Mouse (Mus musculus): ENCODE data around the gene Hyal2.

The Hyal2 gene

GRCm38 (mm10) chr9:107618098-107618497 is 50.4 kb downstream of the Hyal2 start:
- no peak for DNase-seq (ENCODE audit: low read depth, low spot score)
- Histone ChIP-seq H3K36me3 (ENCODE audit: control insufficient read depth, insufficient read depth, low read length, poor library complexity, severe bottlenecking) (peaks cover 24% of the 10 kb centered on the region), H3K27me3 (ENCODE audit: control insufficient read depth, insufficient read depth, low read length, poor library complexity, severe bottlenecking) (no peaks in the 10 kb centered on the region)

GRCm38 (mm10) chr9:107618778-107619545 is 51.2 kb downstream of the Hyal2 start:
- peaks cover 24% of the 10 kb centered on the region for H3K36me3 ChIP-seq (ENCODE audit: control insufficient read depth, insufficient read depth, low read length, poor library complexity, severe bottlenecking)
- no peak for DNase-seq (ENCODE audit: low read depth, low spot score)
- H3K27me3 ChIP-seq (ENCODE audit: control insufficient read depth, insufficient read depth, low read length, poor library complexity, severe bottlenecking): no peaks in the 10 kb centered on the region

- H3K27me3 ChIP-seq (ENCODE audit: control insufficient read depth, insufficient read depth, low read length, poor library complexity, severe bottlenecking): no peaks in the 10 kb centered on the region
Measured at GRCm38 (mm10) chr9:107619546-107619879, 51.8 kb downstream of the Hyal2 start.

GRCm38 (mm10) chr9:107620954-107621353 is 53.2 kb downstream of the Hyal2 start:
- DNase-seq (ENCODE audit: low read depth, low spot score): no peak
- Histone ChIP-seq H3K27me3 (ENCODE audit: control insufficient read depth, insufficient read depth, low read length, poor library complexity, severe bottlenecking) (no peaks in the 10 kb centered on the region), H3K36me3 (ENCODE audit: control insufficient read depth, insufficient read depth, low read length, poor library complexity, severe bottlenecking) (peaks cover 13% of the 10 kb centered on the region)

More at GRCm38 (mm10) chr9:107619546-107619879, 51.8 kb downstream of the Hyal2 start:
- peaks cover 20% of the 10 kb centered on the region for H3K36me3 ChIP-seq (ENCODE audit: control insufficient read depth, insufficient read depth, low read length, poor library complexity, severe bottlenecking)
- DNase-seq (ENCODE audit: low read depth, low spot score): no peak

Measured in splenic B cell, adult 2 months (primary cell).